Mouse (Mus musculus) lung, postnatal 0 days (tissue): ENCODE data around the gene Rft1.

ENCODE experiments used
- CTCF ChIP-seq: IDR thresholded peaks from 2 replicates; pipeline ENCODE4 v1.5.1; 2016; ENCODE audit warnings: antibody characterized with exemption, mild to moderate bottlenecking
- EP300 ChIP-seq: IDR thresholded peaks from 2 replicates; pipeline ENCODE4 v1.6.1; 2016; ENCODE audit warnings: antibody characterized with exemption, mild to moderate bottlenecking, control low read depth

DNA sequence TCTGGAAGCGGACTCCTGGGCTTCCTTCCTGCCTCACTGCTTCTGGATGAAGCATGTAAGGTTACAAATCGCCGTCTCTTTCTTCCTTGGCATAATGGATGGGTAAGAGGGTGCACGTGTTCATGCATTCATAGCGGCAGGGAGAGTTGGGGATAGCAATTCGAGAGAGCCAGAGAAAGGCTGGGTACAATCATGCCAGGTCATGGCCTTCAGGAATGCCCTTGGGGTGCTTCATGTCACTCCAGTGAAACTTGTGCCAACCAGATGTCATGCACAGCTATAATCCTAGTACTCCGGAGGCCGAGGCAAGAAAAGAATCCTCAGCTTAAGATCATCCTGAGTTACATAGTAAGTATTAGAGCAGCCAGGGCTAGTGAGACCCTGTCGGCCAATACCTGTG is 17.7 kb upstream of the Rft1 start:
- TF ChIP-seq CTCF (no peak), EP300 (no peak)
